Mouse (Mus musculus) neural tube, embryonic 11.5 days (tissue): ENCODE results near the gene Grip2. TPM values are rescaled to one million over a fixed set of nuclear protein-coding genes. Genes with fewer than 3 reads are reported as not detected.
A peak's percentile ranks its signal among the peaks of the same experiment; 100 is the strongest.

Experiments
- ATAC-seq: fragments of 200-750 bp; cut with Nextera tagmentation; 2 replicates; pipeline ENCODE4 v1.8.0; 2017; ENCODE audit warnings: moderate number of reproducible peaks, mild to moderate bottlenecking, moderate TSS enrichment, moderate library complexity; ENCODE audit not compliant: insufficient read depth, low FRiP score, low TSS enrichment
- DNase-seq: peaks from one replicate; pipeline ENCODE4 v3.0.0-alpha.2; 2015; ENCODE audit warnings: low spot score
- H3K27ac ChIP-seq: fragments of 300-500 bp; sonication (generic); 2 replicates; pipeline ENCODE4 v1.5.1; 2014; ENCODE audit warnings: low read depth, mild to moderate bottlenecking, low read length
- H3K27me3 ChIP-seq: fragments of 300-500 bp; sonication (generic); 2 replicates; pipeline ENCODE4 v1.6.1; 2014; ENCODE audit warnings: mild to moderate bottlenecking, low read length, mixed read lengths; ENCODE audit not compliant: control insufficient read depth, insufficient read depth
- H3K36me3 ChIP-seq: fragments of 300-500 bp; sonication (generic); 2 replicates; pipeline ENCODE4 v1.6.1; 2014; ENCODE audit warnings: mild to moderate bottlenecking, low read length, moderate library complexity, mixed read lengths; ENCODE audit not compliant: control insufficient read depth, insufficient read depth
- H3K4me1 ChIP-seq: fragments of 300-500 bp; sonication (generic); 2 replicates; pipeline ENCODE4 v1.6.1; 2014; ENCODE audit warnings: low read length, mixed read lengths; ENCODE audit not compliant: control insufficient read depth, insufficient read depth
- H3K4me2 ChIP-seq: fragments of 300-500 bp; sonication (generic); 2 replicates; pipeline ENCODE4 v1.6.1; 2014; ENCODE audit warnings: low read depth, mild to moderate bottlenecking, moderate library complexity
- H3K4me3 ChIP-seq: fragments of 300-500 bp; sonication (generic); 2 replicates; pipeline ENCODE4 v1.5.1; 2014; ENCODE audit warnings: low read depth, low read length
- H3K9ac ChIP-seq: fragments of 300-500 bp; sonication (generic); 2 replicates; pipeline ENCODE4 v1.6.1; 2014; ENCODE audit warnings: mild to moderate bottlenecking, low read length
- H3K9me3 ChIP-seq: fragments of 300-500 bp; sonication (generic); 2 replicates; pipeline ENCODE4 v1.6.1; 2016; ENCODE audit warnings: low read length; ENCODE audit not compliant: control insufficient read depth
- WGBS: fragments of 180-500 bp; shearing (Covaris S2); extraction: QIAGEN DNeasy Blood & Tissue Kit; methylation state at CpG from one replicate; pipeline ENCODE4 v1.1.7; 2014; 5-methylcytosine and 5-hydroxymethylcytosine counted together
- polyA plus RNA-seq: library from polyadenylated mRNA; unstranded; fragments of >200 nt; fragmentation: Nextera tagmentation; extraction: Ambion mirVana; gene quantifications from 2 replicates; pipeline ENCODE4 v1.2.1, GENCODE M21; 2014

Gene Grip2
- polyA plus RNA-seq, 1 experiment from 2014 or later: 1.9 TPM

- Histone ChIP-seq H3K36me3 (no peaks in the 10 kb centered on the region), H3K9me3 (no peaks in the 10 kb centered on the region), H3K4me1 (no peaks in the 10 kb centered on the region), H3K9ac (no peak overlapping the region), H3K4me3 (no peak overlapping the region), H3K27me3 (peaks cover 16% of the 10 kb centered on the region), H3K4me2 (no peak overlapping the region), H3K27ac (no peak overlapping the region)
- 59% methylated on average over 6 of the region's 6 CpGs for WGBS
- no peak for ATAC-seq
- DNase-seq: no peak
Measured at GRCm38 (mm10) chr6:91808022-91808421, 19.0 kb downstream of the Grip2 start.

- Histone ChIP-seq H3K4me2 (peak overlapping the region; percentile 6; the same call in 1 of the 2 replicates), H3K9me3 (no peaks in the 10 kb centered on the region), H3K36me3 (no peaks in the 10 kb centered on the region), H3K27me3 (peaks cover 16% of the 10 kb centered on the region), H3K4me3 (no peak overlapping the region), H3K9ac (no peak overlapping the region), H3K27ac (no peak overlapping the region), H3K4me1 (no peaks in the 10 kb centered on the region)
- DNase-seq (no peak), ATAC-seq (no peak)
- WGBS: 5% methylated on average over 19 of the region's 23 CpGs
Measured at GRCm38 (mm10) chr6:91807169-91807568, 19.9 kb downstream of the Grip2 start.

- Histone ChIP-seq H3K4me1 (no peaks in the 10 kb centered on the region), H3K27ac (no peak overlapping the region), H3K27me3 (peaks cover 16% of the 10 kb centered on the region), H3K9ac (no peak overlapping the region; the same call in 1 of the 2 replicates), H3K36me3 (no peaks in the 10 kb centered on the region), H3K9me3 (no peaks in the 10 kb centered on the region), H3K4me3 (no peak overlapping the region), H3K4me2 (no peak overlapping the region)
- ATAC-seq: no peak
- DNase-seq: no peak
- WGBS: 35% methylated on average over 7 of the region's 7 CpGs
Measured at GRCm38 (mm10) chr6:91804177-91804576, 22.9 kb downstream of the Grip2 start.

GRCm38 (mm10) chr6:91798496-91798895 is 28.6 kb downstream of the Grip2 start:
- Histone ChIP-seq H3K27ac (no peak overlapping the region), H3K9me3 (no peaks in the 10 kb centered on the region), H3K9ac (no peak overlapping the region), H3K4me1 (0 out of 2 replicates have a peak, but pooled peaks cover 3% of the 10 kb centered on the region), H3K27me3 (no peaks in the 10 kb centered on the region), H3K4me3 (no peak overlapping the region), H3K36me3 (no peaks in the 10 kb centered on the region), H3K4me2 (no peak overlapping the region)
- ATAC-seq: no peak
- DNase-seq: no peak
- 77% methylated on average over 12 of the region's 12 CpGs for whole genome bisulfite sequencing

- no peak overlapping the region for H3K4me2 ChIP-seq
- H3K27ac ChIP-seq: no peak overlapping the region
- H3K4me3 ChIP-seq: no peak overlapping the region
- 0 out of 2 replicates have a peak, but pooled peaks cover 3% of the 10 kb centered on the region for H3K4me1 ChIP-seq
- no peak overlapping the region for H3K9ac ChIP-seq
- DNase-seq: no peak
- no peaks in the 10 kb centered on the region for H3K27me3 ChIP-seq
- no peaks in the 10 kb centered on the region for H3K9me3 ChIP-seq
- no peaks in the 10 kb centered on the region for H3K36me3 ChIP-seq
- 87% methylated on average over 4 of the region's 4 CpGs for WGBS
- no peak for ATAC-seq
Measured at GRCm38 (mm10) chr6:91796736-91797135, 30.3 kb downstream of the Grip2 start.

GRCm38 (mm10) chr6:91796064-91796463 is 31.0 kb downstream of the Grip2 start:
- ATAC-seq (no peak), DNase-seq (no peak)
- Histone ChIP-seq H3K9ac (no peak overlapping the region), H3K4me3 (no peak overlapping the region), H3K9me3 (no peaks in the 10 kb centered on the region), H3K4me2 (no peak overlapping the region), H3K27me3 (no peaks in the 10 kb centered on the region), H3K36me3 (no peaks in the 10 kb centered on the region), H3K4me1 (0 out of 2 replicates have a peak, but pooled peaks cover 3% of the 10 kb centered on the region), H3K27ac (no peak overlapping the region)
- 68% methylated on average over 9 of the region's 9 CpGs for WGBS

GRCm38 (mm10) chr6:91795640-91796039 is 31.4 kb downstream of the Grip2 start:
- DNase-seq: no peak
- WGBS: 62% methylated on average over 3 of the region's 3 CpGs
- 0 out of 2 replicates have a peak, but pooled peaks cover 3% of the 10 kb centered on the region for H3K4me1 ChIP-seq
- no peak overlapping the region for H3K9ac ChIP-seq
- H3K4me3 ChIP-seq: no peak overlapping the region
- H3K27me3 ChIP-seq: no peaks in the 10 kb centered on the region
- ATAC-seq: no peak
- H3K36me3 ChIP-seq: no peaks in the 10 kb centered on the region
- no peaks in the 10 kb centered on the region for H3K9me3 ChIP-seq
- no peak overlapping the region for H3K4me2 ChIP-seq
- no peak overlapping the region for H3K27ac ChIP-seq

GRCm38 (mm10) chr6:91788311-91788798 is 38.7 kb downstream of the Grip2 start:
- ATAC-seq (no peak), DNase-seq (no peak)
- no peaks in the 10 kb centered on the region for H3K4me1 ChIP-seq
- no peak overlapping the region for H3K27ac ChIP-seq
- no peak overlapping the region for H3K9ac ChIP-seq
- H3K27me3 ChIP-seq: no peaks in the 10 kb centered on the region
- no peak overlapping the region for H3K4me3 ChIP-seq
- no peaks in the 10 kb centered on the region for H3K9me3 ChIP-seq
- no peaks in the 10 kb centered on the region for H3K36me3 ChIP-seq
- WGBS: 89% methylated on average over 9 of the region's 9 CpGs
- H3K4me2 ChIP-seq: no peak overlapping the region

- Histone ChIP-seq H3K4me3 (no peak overlapping the region), H3K36me3 (no peaks in the 10 kb centered on the region), H3K4me2 (no peak overlapping the region), H3K9me3 (no peaks in the 10 kb centered on the region), H3K27ac (no peak overlapping the region), H3K27me3 (no peaks in the 10 kb centered on the region), H3K4me1 (no peaks in the 10 kb centered on the region), H3K9ac (no peak overlapping the region)
- 87% methylated on average over 3 of the region's 3 CpGs for WGBS
- DNase-seq (no peak), ATAC-seq (no peak)
Measured at GRCm38 (mm10) chr6:91785018-91785417, 42.0 kb downstream of the Grip2 start.
